Mouse (Mus musculus) retina, adult 2 months (tissue): Measurements from ENCODE around the gene Zfp839.

Experiments
- DNase-seq: peaks from one replicate; pipeline ENCODE4 v3.0.0-alpha.2; 2012; ENCODE audit warnings: low read depth, low spot score

Gene Zfp839

GRCm38 (mm10) chr12:110850010-110850928 is at the start of gene Zfp839:
Gene Zfp839, plus strand, starts transcription at chr12:110850253.
- DNase-seq, result no peak

- no peak for DNase-seq
Measured at GRCm38 (mm10) chr12:110801876-110802464, 48.1 kb upstream of the Zfp839 start.

- no peak for DNase-seq
Measured at GRCm38 (mm10) chr12:110802674-110803297, 47.3 kb upstream of the Zfp839 start.

GRCm38 (mm10) chr12:110804261-110804660 is 45.8 kb upstream of the Zfp839 start:
- DNase-seq, result no peak

- DNase-seq, result peak; percentile 64
Measured at GRCm38 (mm10) chr12:110806301-110806970, 43.6 kb upstream of the Zfp839 start.

- DNase-seq, result no peak
Measured at GRCm38 (mm10) chr12:110808430-110808829, 41.6 kb upstream of the Zfp839 start.

GRCm38 (mm10) chr12:110808848-110809247 is 41.2 kb upstream of the Zfp839 start:
- no peak for DNase-seq

GRCm38 (mm10) chr12:110813132-110813531 is 36.9 kb upstream of the Zfp839 start:
- DNase-seq, result no peak

- DNase-seq, result no peak
Measured at GRCm38 (mm10) chr12:110813624-110814023, 36.4 kb upstream of the Zfp839 start.

GRCm38 (mm10) chr12:110814924-110815323 is 35.1 kb upstream of the Zfp839 start:
- DNase-seq, result no peak

GRCm38 (mm10) chr12:110816833-110817232 is 33.2 kb upstream of the Zfp839 start:
- no peak for DNase-seq

- no peak for DNase-seq
Measured at GRCm38 (mm10) chr12:110819367-110819766, 30.7 kb upstream of the Zfp839 start.

GRCm38 (mm10) chr12:110821787-110822186 is 28.3 kb upstream of the Zfp839 start:
- no peak for DNase-seq

GRCm38 (mm10) chr12:110822366-110822765 is 27.7 kb upstream of the Zfp839 start:
- DNase-seq, result no peak

GRCm38 (mm10) chr12:110828908-110829307 is 21.1 kb upstream of the Zfp839 start:
- DNase-seq, result no peak

GRCm38 (mm10) chr12:110830293-110831024 is 19.6 kb upstream of the Zfp839 start:
- DNase-seq, result no peak

- no peak for DNase-seq
Measured at GRCm38 (mm10) chr12:110835182-110835581, 14.9 kb upstream of the Zfp839 start.

GRCm38 (mm10) chr12:110836729-110837128 is 13.3 kb upstream of the Zfp839 start:
- no peak for DNase-seq

GRCm38 (mm10) chr12:110837192-110837841 is 12.7 kb upstream of the Zfp839 start:
- no peak for DNase-seq

GRCm38 (mm10) chr12:110837850-110838249 is 12.2 kb upstream of the Zfp839 start:
- no peak for DNase-seq
